Mouse (Mus musculus) ZHBTc4 (cell line): Measurements from ENCODE around the gene Cdk5r1.
"Not testable (repeated sequence)": the region's sequence is repeated elsewhere in the genome, so short reads cannot be mapped to it uniquely, and the experiment has no call there.

Experiments
- DNase-seq: peaks from one replicate; pipeline ENCODE4 v3.0.0-alpha.2; 2011; ENCODE audit warnings: low read depth, low spot score

The Cdk5r1 gene

GRCm38 (mm10) chr11:80476222-80477189 is at the start of gene Cdk5r1:
TSS of gene Cdk5r1 (plus strand) at chr11:80477023.
- peak; percentile 93 for DNase-seq

- peak; percentile 98 for DNase-seq
Measured at GRCm38 (mm10) chr11:80428381-80429008, 48.3 kb upstream of the Cdk5r1 start, which contains the start of gene Psmd11. TSS of gene Psmd11 (plus strand) at chr11:80428615.

GRCm38 (mm10) chr11:80429009-80429475 is 47.8 kb upstream of the Cdk5r1 start:
- DNase-seq, result peak; percentile 65

- DNase-seq, result peak; percentile 44
Measured at GRCm38 (mm10) chr11:80429500-80430166, 47.2 kb upstream of the Cdk5r1 start.

GRCm38 (mm10) chr11:80430366-80430910 is 46.4 kb upstream of the Cdk5r1 start:
- no peak for DNase-seq

DNA sequence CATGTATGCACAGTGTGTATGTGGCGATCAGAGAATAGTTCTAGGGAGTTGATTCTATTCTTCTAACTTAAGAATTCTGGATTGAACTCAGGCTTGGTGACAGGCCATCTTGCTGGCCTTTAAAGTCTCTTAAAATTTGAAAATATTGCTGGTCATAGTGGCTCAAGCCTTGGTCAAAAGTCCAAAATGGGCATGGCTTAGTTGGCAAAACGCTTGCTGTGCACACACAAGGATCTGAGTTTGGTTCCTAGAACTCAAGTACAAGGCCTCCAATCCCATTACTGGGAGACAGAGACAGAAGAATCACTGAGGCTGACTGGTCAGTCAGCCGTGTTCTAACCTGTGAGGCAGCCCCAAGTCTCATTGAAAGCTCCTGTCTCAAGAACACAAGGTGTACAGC is 29.9 kb upstream of the Cdk5r1 start:
- DNase-seq, result no peak

GRCm38 (mm10) chr11:80449859-80450258 is 27.0 kb upstream of the Cdk5r1 start:
- no peak for DNase-seq

- no peak for DNase-seq
Measured at GRCm38 (mm10) chr11:80452242-80452641, 24.6 kb upstream of the Cdk5r1 start.

GRCm38 (mm10) chr11:80453198-80453597 is 23.6 kb upstream of the Cdk5r1 start:
- DNase-seq, result no peak

DNA sequence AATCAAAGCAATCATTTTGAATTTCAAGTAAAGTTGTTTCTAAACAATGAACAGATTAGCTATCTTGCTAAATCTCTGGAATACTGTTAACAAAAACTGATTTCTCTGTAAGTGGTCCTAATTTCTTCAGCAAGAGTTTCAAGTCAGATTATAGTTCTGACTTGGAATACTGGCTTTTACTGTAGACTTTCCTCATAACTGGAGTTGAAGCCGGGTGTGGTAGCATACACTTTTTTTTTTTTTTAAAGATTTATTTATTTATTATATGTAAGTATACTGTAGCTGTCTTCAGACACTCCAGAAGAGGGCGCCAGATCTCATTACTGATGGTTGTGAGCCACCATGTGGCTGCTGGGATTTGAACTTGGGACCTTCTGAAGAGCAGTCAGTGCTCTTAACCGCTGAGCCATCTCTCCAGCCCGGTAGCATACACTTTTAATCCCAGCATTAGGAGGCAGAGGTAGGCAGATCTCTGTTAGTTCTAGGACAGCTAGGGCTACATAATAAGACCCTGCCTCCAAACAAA is 13.2 kb upstream of the Cdk5r1 start:
- DNase-seq, result not testable (repeated sequence)

- DNase-seq, result no peak
Measured at GRCm38 (mm10) chr11:80471836-80472605, 4.8 kb upstream of the Cdk5r1 start.

DNA sequence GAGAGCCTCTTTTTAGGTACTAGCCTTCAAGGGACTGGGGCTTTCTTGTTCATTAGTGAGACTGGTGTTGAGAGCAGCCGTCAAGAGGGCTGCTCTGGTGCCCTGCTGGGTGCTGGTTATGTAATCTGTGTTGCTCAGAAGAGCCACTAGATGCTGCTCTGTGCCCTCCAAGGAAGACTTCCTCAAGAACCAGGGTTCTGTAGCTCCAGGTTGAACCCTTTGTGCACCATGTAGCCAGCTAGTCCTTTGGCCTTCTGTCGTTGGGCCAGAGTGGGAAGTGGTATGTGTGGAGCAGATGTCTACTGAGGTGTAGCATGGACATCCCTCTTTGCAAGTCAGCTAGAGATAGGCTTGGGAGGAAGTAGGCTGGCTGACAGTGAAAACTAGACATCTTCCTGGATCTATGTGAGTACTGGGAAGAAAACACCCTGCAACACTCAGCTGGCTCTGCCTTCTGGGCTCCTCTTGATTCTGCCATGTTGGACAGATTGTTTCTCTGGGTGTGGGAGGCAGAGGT is 2.6 kb upstream of the Cdk5r1 start:
- no peak for DNase-seq

GRCm38 (mm10) chr11:80474846-80475245 is 2.0 kb upstream of the Cdk5r1 start:
- no peak for DNase-seq

- no peak for DNase-seq
Measured at GRCm38 (mm10) chr11:80475544-80475943, 1.3 kb upstream of the Cdk5r1 start.

- DNase-seq, result peak; percentile 46
Measured at GRCm38 (mm10) chr11:80477341-80478199, 747 bp downstream of the Cdk5r1 start.

GRCm38 (mm10) chr11:80478694-80479412 is 2.0 kb downstream of the Cdk5r1 start:
- DNase-seq, result no peak

GRCm38 (mm10) chr11:80479425-80479824 is 2.6 kb downstream of the Cdk5r1 start:
- no peak for DNase-seq

DNA sequence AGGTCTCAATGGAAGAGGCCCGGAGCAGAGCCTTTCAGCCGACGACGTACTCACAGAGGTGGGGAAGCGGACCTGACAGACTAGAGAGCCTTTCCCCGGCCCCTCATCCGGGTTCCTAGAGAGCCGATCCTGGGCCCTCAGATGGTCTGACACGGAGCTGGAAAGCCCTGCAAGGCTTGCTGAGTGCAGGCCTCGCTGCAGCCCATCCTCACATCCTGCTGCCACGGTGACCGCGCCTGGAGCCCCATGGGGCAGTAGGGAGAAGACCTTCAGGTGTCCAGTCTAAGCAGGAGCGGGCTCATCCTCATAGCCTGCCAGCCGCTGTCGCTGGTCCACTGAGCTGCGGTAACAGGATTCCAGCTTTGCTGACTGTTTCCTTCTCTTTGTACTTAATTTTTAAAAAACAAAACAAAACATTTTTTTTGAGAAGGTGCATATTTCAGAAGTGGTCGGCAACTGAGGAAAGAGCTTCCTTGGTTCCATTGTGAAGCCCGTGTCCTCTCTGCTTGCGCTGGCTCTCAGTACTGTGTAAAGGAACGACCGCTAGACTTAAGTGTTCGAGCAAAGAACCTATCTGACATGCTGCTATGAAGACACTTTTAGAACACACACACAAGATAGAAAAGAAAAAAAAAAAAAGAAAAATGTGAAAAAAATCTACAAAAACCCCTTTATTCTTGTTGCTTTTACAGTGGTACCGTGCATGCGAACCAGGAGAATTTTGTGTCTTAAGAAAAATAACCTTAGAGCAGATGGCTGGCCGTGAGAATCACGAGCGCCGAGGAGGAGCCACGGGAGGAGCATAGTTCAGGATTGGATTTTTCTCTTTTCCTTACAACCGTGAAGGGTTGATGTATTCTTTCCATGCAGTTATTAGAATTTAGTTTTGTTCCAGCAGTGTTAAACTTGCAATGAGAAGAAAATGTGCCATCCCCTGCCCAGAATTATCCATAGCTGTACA is 3.4 kb downstream of the Cdk5r1 start:
- no peak for DNase-seq
